Mouse (Mus musculus) heart, embryonic 16.5 days (tissue): ENCODE results near the gene Srek1ip1. TPM values are rescaled to one million over a fixed set of nuclear protein-coding genes. Genes with fewer than 3 reads are reported as not detected.
A peak's percentile ranks its signal among the peaks of the same experiment; 100 is the strongest.

Source experiments
- ATAC-seq: fragments of 200-750 bp; cut with Nextera tagmentation; replicated peaks from 2 replicates; pipeline ENCODE4 v1.8.0; 2017; ENCODE audit warnings: moderate number of reproducible peaks; ENCODE audit not compliant: insufficient read depth, low FRiP score; ENCODE audit errors: extremely low read depth
- H3K27ac ChIP-seq: fragments of 300-500 bp; sonication (generic); 2 replicates; pipeline ENCODE4 v1.5.1; 2014; ENCODE audit warnings: mild to moderate bottlenecking, low read length, control low read depth, moderate library complexity
- H3K27me3 ChIP-seq: fragments of 300-500 bp; sonication (generic); 2 replicates; pipeline ENCODE4 v1.6.1; 2014; ENCODE audit warnings: low read length, mixed read lengths; ENCODE audit not compliant: control insufficient read depth, insufficient read depth
- H3K36me3 ChIP-seq: fragments of 300-500 bp; sonication (generic); 2 replicates; pipeline ENCODE4 v1.6.1; 2014; ENCODE audit not compliant: control insufficient read depth, insufficient read depth
- H3K4me1 ChIP-seq: fragments of 300-500 bp; sonication (generic); 2 replicates; pipeline ENCODE4 v1.6.1; 2014; ENCODE audit warnings: low read length, mixed read lengths; ENCODE audit not compliant: control insufficient read depth, insufficient read depth
- H3K4me2 ChIP-seq: fragments of 300-500 bp; sonication (generic); 2 replicates; pipeline ENCODE4 v1.6.1; 2014; ENCODE audit warnings: low read depth, mild to moderate bottlenecking, control low read depth, low read length
- H3K4me3 ChIP-seq: fragments of 300-500 bp; sonication (generic); 2 replicates; pipeline ENCODE4 v1.5.1; 2014; ENCODE audit warnings: mild to moderate bottlenecking, control low read depth, low read length
- H3K9ac ChIP-seq: fragments of 300-500 bp; sonication (generic); 2 replicates; pipeline ENCODE4 v1.6.1; 2014; ENCODE audit warnings: low read length, control low read depth
- H3K9me3 ChIP-seq: fragments of 300-500 bp; sonication (generic); replicated peaks from 2 replicates; pipeline ENCODE4 v1.6.1; 2016; ENCODE audit warnings: low read length; ENCODE audit not compliant: control insufficient read depth
- WGBS: fragments of 180-500 bp; shearing (Covaris S2); extraction: QIAGEN DNeasy Blood & Tissue Kit; methylation state at CpG from one replicate; pipeline ENCODE4 v1.1.7; 2014; 5-methylcytosine and 5-hydroxymethylcytosine counted together
- polyA plus RNA-seq: library from polyadenylated mRNA; unstranded; fragments of >200 nt; fragmentation: Nextera tagmentation; extraction: Ambion mirVana; gene quantifications from 2 replicates; pipeline ENCODE4 v1.2.1, GENCODE M21; 2015

The Srek1ip1 gene
- polyA plus RNA-seq, 1 experiment from 2014 or later = 15.1 TPM

DNA sequence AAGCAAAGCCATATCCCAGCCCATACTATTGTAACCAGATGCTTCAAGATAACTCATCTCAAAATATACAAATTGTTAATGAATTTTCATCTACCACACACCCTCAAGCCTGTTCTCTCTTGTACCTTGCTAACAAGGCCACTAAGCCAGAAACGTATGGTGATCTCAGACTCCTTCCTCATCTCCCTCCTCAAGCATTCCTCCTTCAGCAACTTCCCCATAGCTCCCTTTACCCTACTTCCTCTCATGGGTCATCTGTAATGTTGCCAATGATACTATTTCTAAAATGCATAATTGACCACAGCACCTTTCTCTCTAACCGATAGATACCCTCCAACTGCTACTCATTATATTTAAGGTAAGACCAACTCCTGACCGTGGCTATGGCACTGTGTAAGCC lies 2.1 kb downstream of the Srek1ip1 start:
- Histone ChIP-seq H3K9me3 (no peaks in the 10 kb centered on the region), H3K27ac (no peak overlapping the region), H3K27me3 (no peaks in the 10 kb centered on the region), H3K4me1 (no peaks in the 10 kb centered on the region), H3K4me3 (no peak overlapping the region), H3K4me2 (no peak overlapping the region), H3K36me3 (peaks cover 12% of the 10 kb centered on the region; the same call in 1 of the 2 replicates), H3K9ac (no peak overlapping the region)
- WGBS = 87% methylated on average over 3 of the region's 3 CpGs
- no peak for ATAC-seq

DNA sequence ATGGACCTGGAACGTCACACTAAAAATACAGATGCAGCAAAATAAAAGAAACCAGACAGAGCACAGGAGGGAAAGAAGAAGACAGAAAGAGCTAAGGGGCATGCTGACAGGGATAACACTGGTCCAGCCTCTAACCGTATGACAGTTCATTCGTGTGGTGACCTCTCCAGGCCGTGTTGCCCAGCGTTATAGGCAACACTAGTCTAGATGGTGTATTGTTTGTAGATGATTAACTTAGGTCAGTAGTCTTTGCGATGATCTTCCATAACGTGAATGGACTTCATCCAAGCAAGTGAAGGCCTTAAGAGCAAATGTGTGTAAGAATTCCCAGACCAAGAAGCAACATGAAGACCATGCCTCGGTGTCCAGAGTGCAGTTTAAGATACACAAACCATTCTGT lies 6.8 kb downstream of the Srek1ip1 start:
- whole genome bisulfite sequencing = 91% methylated on average over 8 of the region's 8 CpGs
- H3K4me3 ChIP-seq = no peak overlapping the region
- no peak for ATAC-seq
- no peaks in the 10 kb centered on the region for H3K4me1 ChIP-seq
- H3K36me3 ChIP-seq = peaks cover 17% of the 10 kb centered on the region
- no peak overlapping the region for H3K27ac ChIP-seq
- no peak overlapping the region for H3K9ac ChIP-seq
- no peaks in the 10 kb centered on the region for H3K9me3 ChIP-seq
- H3K27me3 ChIP-seq = no peaks in the 10 kb centered on the region
- no peak overlapping the region for H3K4me2 ChIP-seq

GRCm38 (mm10) chr13:104799566-104800182 lies 7.4 kb downstream of the Srek1ip1 start:
- H3K27ac ChIP-seq = no peak overlapping the region
- no peaks in the 10 kb centered on the region for H3K27me3 ChIP-seq
- no peak for ATAC-seq
- WGBS = 77% methylated on average over 7 of the region's 7 CpGs
- no peak overlapping the region for H3K4me3 ChIP-seq
- no peaks in the 10 kb centered on the region for H3K9me3 ChIP-seq
- no peak overlapping the region for H3K4me2 ChIP-seq
- H3K36me3 ChIP-seq = peaks cover 14% of the 10 kb centered on the region
- no peak overlapping the region for H3K9ac ChIP-seq
- no peaks in the 10 kb centered on the region for H3K4me1 ChIP-seq

DNA sequence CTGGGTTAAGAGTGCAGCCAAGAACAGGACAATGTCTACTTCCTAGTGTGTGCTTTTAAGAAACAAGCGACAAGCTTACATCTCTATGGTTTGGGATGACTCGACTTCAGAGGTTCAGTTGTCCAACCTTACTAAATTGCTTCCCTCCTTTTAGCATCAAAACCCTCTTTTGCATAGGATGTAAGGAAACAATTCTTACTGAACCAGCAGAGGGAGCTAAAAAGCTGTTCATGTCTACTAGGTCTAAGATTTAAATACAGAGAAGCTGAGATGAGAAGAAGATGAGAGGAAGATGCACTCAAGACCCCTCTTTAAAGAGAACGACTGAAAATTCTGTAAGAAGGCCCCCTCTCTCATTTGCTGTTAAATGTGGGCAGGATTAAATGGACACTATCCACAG lies 13.4 kb downstream of the Srek1ip1 start:
- Histone ChIP-seq H3K9me3 (no peaks in the 10 kb centered on the region), H3K27me3 (no peaks in the 10 kb centered on the region), H3K36me3 (peaks cover 10% of the 10 kb centered on the region), H3K27ac (no peak overlapping the region), H3K4me1 (no peaks in the 10 kb centered on the region), H3K4me2 (no peak overlapping the region), H3K4me3 (no peak overlapping the region), H3K9ac (no peak overlapping the region)
- no peak for ATAC-seq
- 43% methylated on average over 3 of the region's 3 CpGs for WGBS

DNA sequence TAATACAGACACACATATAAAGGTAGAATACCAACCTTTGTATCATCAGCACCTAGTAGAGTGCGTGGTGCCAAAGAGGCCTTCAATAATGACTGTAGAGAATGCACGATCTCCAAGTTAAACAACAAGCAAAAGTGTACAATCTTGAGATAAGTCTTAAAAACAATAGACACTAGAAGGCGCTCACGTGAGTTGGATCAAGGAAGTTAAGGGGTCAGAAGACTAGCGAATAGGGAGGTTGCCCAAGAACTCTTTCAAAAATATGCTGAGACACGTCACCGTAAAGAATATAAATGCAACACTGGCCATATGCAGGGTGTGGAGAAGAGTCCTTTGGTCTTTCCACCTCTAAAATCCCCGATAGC lies 24.0 kb downstream of the Srek1ip1 start:
- ATAC-seq = 0 out of 2 replicates have a peak, but pooled peaks have one; percentile 11
- no peaks in the 10 kb centered on the region for H3K9me3 ChIP-seq
- peaks cover 12% of the 10 kb centered on the region for H3K4me1 ChIP-seq
- peak overlapping the region; percentile 76 for H3K27ac ChIP-seq
- no peaks in the 10 kb centered on the region for H3K36me3 ChIP-seq
- WGBS = 8% methylated on average over 8 of the region's 8 CpGs
- peak overlapping the region; percentile 88 for H3K4me2 ChIP-seq
- H3K9ac ChIP-seq = peak overlapping the region; percentile 90
- peak overlapping the region; percentile 80 for H3K4me3 ChIP-seq
- no peaks in the 10 kb centered on the region for H3K27me3 ChIP-seq

GRCm38 (mm10) chr13:104816635-104817571 lies 24.6 kb downstream of the Srek1ip1 start, which contains the start of gene Cwc27:
Cwc27 (minus strand) TSS chr13:104817142.
- peak within 1 kb of the TSS; percentile 80 for H3K4me3 ChIP-seq
- WGBS = under 1% methylated on average over 50 of the region's 50 CpGs
- no peaks in the 10 kb centered on the region for H3K27me3 ChIP-seq
- H3K36me3 ChIP-seq = no peaks in the 10 kb centered on the region
- H3K4me2 ChIP-seq = peak within 1 kb of the TSS; percentile 88
- peak within 1 kb of the TSS; percentile 76 for H3K27ac ChIP-seq
- ATAC-seq = peak; percentile 92
- H3K4me1 ChIP-seq = peaks cover 13% of the 10 kb centered on the region
- H3K9ac ChIP-seq = peak within 1 kb of the TSS; percentile 90
- no peaks in the 10 kb centered on the region for H3K9me3 ChIP-seq

GRCm38 (mm10) chr13:104817696-104818095 lies 25.4 kb downstream of the Srek1ip1 start:
- 45% methylated on average over 12 of the region's 12 CpGs for WGBS
- no peaks in the 10 kb centered on the region for H3K9me3 ChIP-seq
- ATAC-seq = no peak
- H3K27ac ChIP-seq = peak overlapping the region; percentile 76; the same call in 1 of the 2 replicates
- H3K4me2 ChIP-seq = peak overlapping the region; percentile 88
- H3K36me3 ChIP-seq = no peaks in the 10 kb centered on the region
- H3K9ac ChIP-seq = peak overlapping the region; percentile 90
- H3K4me3 ChIP-seq = peak overlapping the region; percentile 80
- H3K4me1 ChIP-seq = peaks cover 21% of the 10 kb centered on the region
- no peaks in the 10 kb centered on the region for H3K27me3 ChIP-seq

- Histone ChIP-seq H3K36me3 (no peaks in the 10 kb centered on the region), H3K4me1 (peaks cover 18% of the 10 kb centered on the region), H3K4me3 (no peak overlapping the region), H3K9me3 (no peaks in the 10 kb centered on the region), H3K9ac (no peak overlapping the region), H3K4me2 (no peak overlapping the region), H3K27me3 (no peaks in the 10 kb centered on the region), H3K27ac (no peak overlapping the region)
- ATAC-seq = no peak
Observed at GRCm38 (mm10) chr13:104821192-104821591, 28.9 kb downstream of the Srek1ip1 start.

DNA sequence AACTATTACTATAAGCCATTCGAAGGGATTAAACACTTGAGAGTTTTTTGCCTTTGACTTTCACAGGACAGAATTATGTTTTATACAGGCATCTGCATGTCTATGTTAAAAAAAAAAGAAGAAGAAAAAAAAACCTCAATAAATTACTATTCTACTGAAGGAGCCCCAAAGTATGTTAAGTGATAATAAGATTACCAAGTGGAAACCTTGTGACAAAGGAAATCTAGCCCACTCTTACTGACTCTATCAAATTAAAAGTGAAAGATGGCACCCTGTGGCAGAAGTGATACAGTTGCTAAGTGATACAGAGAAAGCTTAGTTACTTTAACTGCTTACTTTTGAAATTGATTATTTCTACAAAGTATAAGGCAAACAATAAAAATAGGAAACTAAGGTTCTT lies 29.6 kb downstream of the Srek1ip1 start:
- H3K27me3 ChIP-seq = no peaks in the 10 kb centered on the region
- 90% methylated on average over 1 of the region's 1 CpGs for WGBS
- no peaks in the 10 kb centered on the region; the same call in 1 of the 2 replicates for H3K9me3 ChIP-seq
- peaks cover under 1% of the 10 kb centered on the region for H3K36me3 ChIP-seq
- no peak overlapping the region for H3K27ac ChIP-seq
- H3K4me1 ChIP-seq = peaks cover 18% of the 10 kb centered on the region
- no peak overlapping the region for H3K4me3 ChIP-seq
- no peak overlapping the region for H3K4me2 ChIP-seq
- ATAC-seq = no peak
- no peak overlapping the region for H3K9ac ChIP-seq
